Mouse (Mus musculus): ENCODE data around the gene Spint2. TPM values are rescaled to one million over a fixed set of nuclear protein-coding genes. Genes with fewer than 3 reads are reported as not detected.

Spint2 gene
- total RNA-seq, 1 experiment = 202 TPM

- no peaks in the 10 kb centered on the region for H3K9me3 ChIP-seq (ENCODE audit: control insufficient read depth, insufficient read depth, low read depth, low read length)
- H3K4me3 ChIP-seq (ENCODE audit: insufficient read depth in 1 of 2, low read depth in 1 of 2, low read length in 2 of 2, poor library complexity in 1 of 2, severe bottlenecking in 1 of 2) = peak overlapping the region in 1 of 2 experiments; percentile 91; a peak in 3 of 4 replicates
- in situ Hi-C loops (cut with MboI; ENCODE audit: low sequenced_read_pairs in 2 of 2, unreplicated experiment in 2 of 2) = no loop called here
- TF ChIP-seq ZC3H11A (IDR thresholded peaks at IDR 0.05; ENCODE audit: borderline replicate concordance, low read depth, low read length) (no peak), HCFC1 (IDR thresholded peaks at IDR 0.05; ENCODE audit: borderline replicate concordance, insufficient read depth, low read length) (no peak)
- no peak overlapping the region for H3K9ac ChIP-seq (ENCODE audit: insufficient read depth, low read depth, low read length, poor library complexity, severe bottlenecking)
- no peaks in the 10 kb centered on the region for H3K36me3 ChIP-seq (ENCODE audit: control insufficient read depth, insufficient read depth, low read length, poor library complexity, severe bottlenecking)
- DNase-seq (ENCODE audit: low read depth, low spot score) = no peak
- H3K4me1 ChIP-seq (ENCODE audit: control insufficient read depth in 2 of 2, insufficient read depth in 2 of 2, low read length in 2 of 2, poor library complexity in 1 of 2) = peaks cover 8 to 25% of the 10 kb centered on the region in 2 experiments
- no peak overlapping the region; the same call in 1 of the 2 replicates for H3K27ac ChIP-seq (ENCODE audit: insufficient read depth, low read depth, low read length, poor library complexity, severe bottlenecking)
Measured at GRCm38 (mm10) chr7:29305263-29305988, 23.7 kb upstream of the Spint2 start.

GRCm38 (mm10) chr7:29304463-29305262 is 23.0 kb upstream of the Spint2 start:
- in situ Hi-C loops (cut with MboI; ENCODE audit: low sequenced_read_pairs in 2 of 2, unreplicated experiment in 2 of 2) = no loop called here
- TF ChIP-seq ZC3H11A (IDR thresholded peaks at IDR 0.05; ENCODE audit: borderline replicate concordance, low read depth, low read length) = no peak
- no peak for TF ChIP-seq CHD2 (IDR thresholded peaks at IDR 0.05; ENCODE audit: low read depth, low read length)
- no peak for TF ChIP-seq MAFK (IDR thresholded peaks at IDR 0.05; ENCODE audit: insufficient read depth, low read depth, low read length)
- TF ChIP-seq HCFC1 (IDR thresholded peaks at IDR 0.05; ENCODE audit: borderline replicate concordance, insufficient read depth, low read length) = no peak
- no peak for TF ChIP-seq ZNF384 (IDR thresholded peaks at IDR 0.05; ENCODE audit: low read depth, low read length)
- no peaks in the 10 kb centered on the region for H3K9me3 ChIP-seq (ENCODE audit: control insufficient read depth, insufficient read depth, low read depth, low read length)
- H3K36me3 ChIP-seq (ENCODE audit: control insufficient read depth, insufficient read depth, low read length, poor library complexity, severe bottlenecking) = no peaks in the 10 kb centered on the region
- H3K27ac ChIP-seq (ENCODE audit: insufficient read depth, low read depth, low read length, poor library complexity, severe bottlenecking) = no peak overlapping the region; the same call in 1 of the 2 replicates
- peak overlapping the region; percentile 78 for H3K9ac ChIP-seq (ENCODE audit: insufficient read depth, low read depth, low read length, poor library complexity, severe bottlenecking)
- peaks cover 8 to 23% of the 10 kb centered on the region in 2 experiments for H3K4me1 ChIP-seq (ENCODE audit: control insufficient read depth in 2 of 2, insufficient read depth in 2 of 2, low read length in 2 of 2, poor library complexity in 1 of 2)
- H3K4me3 ChIP-seq (ENCODE audit: insufficient read depth in 1 of 2, low read depth in 1 of 2, low read length in 2 of 2, poor library complexity in 1 of 2, severe bottlenecking in 1 of 2) = peak overlapping the region; percentile 70 to 91
- DNase-seq (ENCODE audit: low read depth, low spot score) = no peak

GRCm38 (mm10) chr7:29303738-29304462 is 22.2 kb upstream of the Spint2 start, which contains the start of gene Dpf1:
Gene Dpf1 (plus strand): TSS chr7:29303951.
- peaks cover 8 to 23% of the 10 kb centered on the region in 2 experiments for H3K4me1 ChIP-seq (ENCODE audit: control insufficient read depth in 2 of 2, insufficient read depth in 2 of 2, low read length in 2 of 2, poor library complexity in 1 of 2)
- H3K36me3 ChIP-seq (ENCODE audit: control insufficient read depth, insufficient read depth, low read length, poor library complexity, severe bottlenecking) = no peaks in the 10 kb centered on the region
- in situ Hi-C loops (cut with MboI; ENCODE audit: low sequenced_read_pairs in 2 of 2, unreplicated experiment in 2 of 2) = no loop called here
- peak within 1 kb of the TSS; percentile 70 to 91 for H3K4me3 ChIP-seq (ENCODE audit: insufficient read depth in 1 of 2, low read depth in 1 of 2, low read length in 2 of 2, poor library complexity in 1 of 2, severe bottlenecking in 1 of 2)
- no peak for DNase-seq (ENCODE audit: low read depth, low spot score)
- H3K9ac ChIP-seq (ENCODE audit: insufficient read depth, low read depth, low read length, poor library complexity, severe bottlenecking) = peak within 1 kb of the TSS; percentile 78
- TF ChIP-seq HCFC1 (IDR thresholded peaks at IDR 0.05; ENCODE audit: borderline replicate concordance, insufficient read depth, low read length) = peak; percentile 88
- no peak for TF ChIP-seq CHD2 (IDR thresholded peaks at IDR 0.05; ENCODE audit: low read depth, low read length)
- no peak for TF ChIP-seq ZNF384 (IDR thresholded peaks at IDR 0.05; ENCODE audit: low read depth, low read length)
- no peak for TF ChIP-seq ZC3H11A (IDR thresholded peaks at IDR 0.05; ENCODE audit: borderline replicate concordance, low read depth, low read length)
- TF ChIP-seq MAFK (IDR thresholded peaks at IDR 0.05; ENCODE audit: insufficient read depth, low read depth, low read length) = no peak
- H3K27ac ChIP-seq (ENCODE audit: insufficient read depth, low read depth, low read length, poor library complexity, severe bottlenecking) = no peak within 1 kb of the TSS; the same call in 1 of the 2 replicates
- no peaks in the 10 kb centered on the region for H3K9me3 ChIP-seq (ENCODE audit: control insufficient read depth, insufficient read depth, low read depth, low read length)

GRCm38 (mm10) chr7:29302641-29303040 is 20.9 kb upstream of the Spint2 start:
- no peak for TF ChIP-seq CHD2 (IDR thresholded peaks at IDR 0.05; ENCODE audit: low read depth, low read length)
- no peak for TF ChIP-seq ZNF384 (IDR thresholded peaks at IDR 0.05; ENCODE audit: low read depth, low read length)
- no peak for TF ChIP-seq ZC3H11A (IDR thresholded peaks at IDR 0.05; ENCODE audit: borderline replicate concordance, low read depth, low read length)
- TF ChIP-seq MAFK (IDR thresholded peaks at IDR 0.05; ENCODE audit: insufficient read depth, low read depth, low read length) = no peak
- no peak for TF ChIP-seq HCFC1 (IDR thresholded peaks at IDR 0.05; ENCODE audit: borderline replicate concordance, insufficient read depth, low read length)
- Histone ChIP-seq H3K27ac (ENCODE audit: insufficient read depth, low read depth, low read length, poor library complexity, severe bottlenecking) (no peak overlapping the region), H3K4me3 (ENCODE audit: insufficient read depth in 1 of 2, low read depth in 1 of 2, low read length in 2 of 2, poor library complexity in 1 of 2, severe bottlenecking in 1 of 2) (no peak overlapping the region), H3K9me3 (ENCODE audit: control insufficient read depth, insufficient read depth, low read depth, low read length) (no peaks in the 10 kb centered on the region), H3K4me1 (ENCODE audit: control insufficient read depth in 2 of 2, insufficient read depth in 2 of 2, low read length in 2 of 2, poor library complexity in 1 of 2) (peaks cover 8 to 20% of the 10 kb centered on the region in 2 experiments), H3K9ac (ENCODE audit: insufficient read depth, low read depth, low read length, poor library complexity, severe bottlenecking) (no peak overlapping the region), H3K36me3 (ENCODE audit: control insufficient read depth, insufficient read depth, low read length, poor library complexity, severe bottlenecking) (no peaks in the 10 kb centered on the region)
- in situ Hi-C loops (cut with MboI; ENCODE audit: low sequenced_read_pairs in 2 of 2, unreplicated experiment in 2 of 2) = no loop called here
- no peak for DNase-seq (ENCODE audit: low read depth, low spot score)

Data from ES-E14 (cell line).